Mouse (Mus musculus) testis, adult 2 months (tissue): ENCODE measurements around the gene Lrmda.

ENCODE experiments used
- CTCF ChIP-seq: fragments of 200-500 bp; IDR thresholded peaks from 2 replicates; pipeline ENCODE4 v1.5.1; 2012; ENCODE audit warnings: low read depth, mild to moderate bottlenecking, inconsistent platforms, low read length, moderate library complexity; ENCODE audit not compliant: control insufficient read depth, insufficient read depth, insufficient replicate concordance
- POLR2A ChIP-seq: fragments of 200-500 bp; IDR thresholded peaks from 2 replicates; pipeline ENCODE4 v1.6.1; 2012; ENCODE audit warnings: low read depth, mild to moderate bottlenecking, inconsistent platforms, low read length, moderate library complexity; ENCODE audit not compliant: control insufficient read depth

DNA sequence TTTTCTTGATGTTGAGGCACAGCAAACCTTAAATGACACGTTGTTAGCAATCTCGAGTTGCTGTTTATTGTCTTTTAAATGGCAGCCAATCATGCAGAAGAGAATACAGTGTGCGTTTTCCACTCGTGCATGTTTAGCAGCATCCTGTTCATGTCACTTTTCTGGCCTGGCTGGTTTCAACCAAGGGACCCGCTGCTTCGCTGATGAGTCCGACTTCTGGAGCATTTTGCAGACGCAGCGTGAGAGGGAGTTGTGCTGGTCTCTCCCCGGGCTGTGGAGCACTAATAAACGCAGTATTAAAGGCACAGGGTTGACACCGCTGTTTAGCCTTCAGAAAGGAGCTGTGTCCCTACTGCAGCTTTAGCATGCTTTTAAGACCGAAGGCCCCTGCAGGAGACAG lies 133.2 kb downstream of the Lrmda start:
- TF ChIP-seq CTCF (no peak), POLR2A (no peak)
